Mouse (Mus musculus) kidney, adult 11 months (tissue): ENCODE data around the gene Lactbl1.

ENCODE experiments used
- DNase-seq: peaks from one replicate; pipeline ENCODE4 v3.0.0; 2022

Gene Lactbl1

GRCm38 (mm10) chr4:136688113-136688512, 65.7 kb downstream of the Lactbl1 start:
- no peak for DNase-seq
